Mouse (Mus musculus) thymus, postnatal 10 days (tissue): ENCODE measurements around the gene Dusp14.
A peak's percentile ranks its signal among the peaks of the same experiment; 100 is the strongest.

ENCODE experiments used
- DNase-seq, 2 experiments: peaks; one replicate each; pipeline ENCODE4 v3.0.0; 2021; ENCODE audit warnings: low spot score in 2 of 2

The Dusp14 gene

DNA sequence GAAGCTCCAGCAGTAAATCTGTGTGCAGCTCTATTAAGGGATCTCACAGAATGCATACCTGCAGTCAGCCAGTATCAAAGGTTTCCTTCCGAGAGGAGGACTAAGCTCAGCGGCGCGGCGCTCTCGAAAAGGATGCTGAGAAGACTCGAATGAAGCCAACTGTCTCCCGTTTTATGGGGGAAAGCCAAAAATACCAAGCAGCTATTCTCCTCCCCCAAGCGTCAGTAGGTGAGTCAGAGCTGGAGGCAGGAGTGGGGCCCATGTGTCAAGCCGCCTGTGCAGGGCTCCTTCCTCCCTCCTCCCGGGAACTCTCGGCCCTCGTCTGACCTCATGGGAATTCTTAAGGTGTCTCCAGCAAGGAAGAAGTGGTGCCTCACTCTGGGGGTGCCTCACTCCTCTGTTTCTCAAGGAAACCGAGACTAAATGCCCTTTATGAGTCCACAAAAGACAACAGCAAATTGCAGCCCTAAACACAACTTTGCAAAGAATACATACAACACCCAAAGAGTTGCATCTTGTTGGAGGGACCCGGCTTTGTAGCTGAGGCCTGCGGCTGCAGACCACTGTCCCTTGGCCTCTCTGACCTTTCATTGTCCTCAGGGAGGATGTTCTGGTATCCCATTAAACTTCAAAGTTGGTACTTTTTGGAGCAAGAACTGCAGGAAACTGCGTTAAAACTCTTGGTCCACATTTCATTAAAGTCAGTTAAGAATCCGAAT is 2.0 kb downstream of the Dusp14 start:
- no peak for DNase-seq

DNA sequence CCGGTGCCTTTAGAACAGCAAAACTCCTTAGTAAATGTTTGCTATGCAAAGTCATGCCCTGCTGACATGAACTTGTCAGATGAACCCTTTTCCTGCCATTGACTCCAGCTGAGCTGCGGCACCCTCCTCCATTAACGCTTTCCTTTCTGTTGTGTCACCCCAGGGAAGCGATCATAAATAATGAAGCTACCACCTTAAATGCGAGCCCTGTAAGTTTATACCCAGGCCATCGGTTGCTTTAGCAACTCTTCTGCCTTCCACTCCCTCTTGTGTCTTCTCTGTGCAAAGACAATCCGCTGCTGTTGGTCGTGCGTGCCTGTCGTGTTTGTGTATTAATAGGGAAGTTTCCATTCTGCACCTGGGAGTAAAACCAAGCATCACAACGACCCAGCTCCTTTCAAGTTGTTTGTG is 3.0 kb downstream of the Dusp14 start:
- peak in 1 of 2 experiments; percentile 5 for DNase-seq

DNA sequence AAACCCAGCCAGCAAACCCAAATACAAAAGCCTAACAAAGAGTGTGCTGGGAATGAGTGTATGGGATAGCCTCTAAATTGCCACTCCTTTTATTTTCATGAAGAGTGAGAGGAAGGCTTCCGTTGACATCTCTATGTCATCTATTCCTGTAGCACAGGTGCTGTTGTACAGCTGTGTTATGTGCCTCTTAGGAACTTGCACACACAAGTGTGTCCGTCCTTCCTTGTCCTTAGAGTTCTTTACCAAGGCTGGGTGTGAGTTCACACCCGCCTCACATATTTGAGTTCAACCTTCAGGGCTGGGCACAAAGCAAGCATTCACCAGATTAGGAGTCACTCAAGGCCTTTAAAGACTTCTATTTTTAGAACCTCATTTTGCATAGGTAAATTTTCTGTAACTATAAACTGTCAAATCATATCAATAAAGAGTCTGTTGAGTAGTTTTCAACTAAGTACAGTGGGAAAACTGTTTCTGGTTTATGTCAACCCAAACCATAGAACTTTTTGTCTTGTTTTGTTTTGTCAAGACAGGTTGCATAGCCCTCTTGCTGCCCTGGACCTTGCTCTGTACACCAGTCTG is 5.3 kb downstream of the Dusp14 start:
- DNase-seq = no peak

- no peak for DNase-seq
These were observed 6.3 kb downstream of the Dusp14 start for GRCm38 (mm10) chr11:84062805-84063204.

GRCm38 (mm10) chr11:84061881-84062280 is 7.2 kb downstream of the Dusp14 start:
- DNase-seq = no peak

GRCm38 (mm10) chr11:84060635-84061034 is 8.4 kb downstream of the Dusp14 start:
- no peak for DNase-seq

- DNase-seq = no peak
These were observed 9.3 kb downstream of the Dusp14 start for GRCm38 (mm10) chr11:84059784-84060183.

DNA sequence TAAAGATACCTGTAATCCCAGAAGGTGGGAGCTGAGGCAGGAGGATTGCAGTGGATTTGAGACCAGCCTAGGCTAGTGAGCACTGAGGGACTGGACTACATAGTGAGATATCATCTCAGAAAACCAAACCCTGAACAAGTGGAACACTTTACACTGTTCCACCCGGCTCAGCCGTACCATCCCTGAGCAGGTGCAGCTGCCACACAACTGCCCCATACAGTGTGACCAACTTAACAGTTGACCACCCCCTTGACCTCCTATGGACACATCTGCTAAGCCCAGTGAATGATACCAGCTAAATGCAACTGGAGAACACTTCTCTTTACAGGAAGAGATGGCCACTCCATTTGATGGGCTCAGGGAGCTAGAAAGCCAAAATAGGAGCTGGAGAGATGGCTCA is 11.6 kb downstream of the Dusp14 start:
- no peak for DNase-seq

GRCm38 (mm10) chr11:84053524-84054163 is 15.4 kb downstream of the Dusp14 start:
- no peak for DNase-seq

GRCm38 (mm10) chr11:84053055-84053454 is 16.0 kb downstream of the Dusp14 start:
- no peak for DNase-seq

- no peak for DNase-seq
These were observed 20.6 kb downstream of the Dusp14 start for GRCm38 (mm10) chr11:84048411-84048810.

- DNase-seq = no peak
These were observed 21.8 kb downstream of the Dusp14 start for GRCm38 (mm10) chr11:84047270-84047669.

GRCm38 (mm10) chr11:84044988-84045387 is 24.1 kb downstream of the Dusp14 start:
- DNase-seq = no peak

DNA sequence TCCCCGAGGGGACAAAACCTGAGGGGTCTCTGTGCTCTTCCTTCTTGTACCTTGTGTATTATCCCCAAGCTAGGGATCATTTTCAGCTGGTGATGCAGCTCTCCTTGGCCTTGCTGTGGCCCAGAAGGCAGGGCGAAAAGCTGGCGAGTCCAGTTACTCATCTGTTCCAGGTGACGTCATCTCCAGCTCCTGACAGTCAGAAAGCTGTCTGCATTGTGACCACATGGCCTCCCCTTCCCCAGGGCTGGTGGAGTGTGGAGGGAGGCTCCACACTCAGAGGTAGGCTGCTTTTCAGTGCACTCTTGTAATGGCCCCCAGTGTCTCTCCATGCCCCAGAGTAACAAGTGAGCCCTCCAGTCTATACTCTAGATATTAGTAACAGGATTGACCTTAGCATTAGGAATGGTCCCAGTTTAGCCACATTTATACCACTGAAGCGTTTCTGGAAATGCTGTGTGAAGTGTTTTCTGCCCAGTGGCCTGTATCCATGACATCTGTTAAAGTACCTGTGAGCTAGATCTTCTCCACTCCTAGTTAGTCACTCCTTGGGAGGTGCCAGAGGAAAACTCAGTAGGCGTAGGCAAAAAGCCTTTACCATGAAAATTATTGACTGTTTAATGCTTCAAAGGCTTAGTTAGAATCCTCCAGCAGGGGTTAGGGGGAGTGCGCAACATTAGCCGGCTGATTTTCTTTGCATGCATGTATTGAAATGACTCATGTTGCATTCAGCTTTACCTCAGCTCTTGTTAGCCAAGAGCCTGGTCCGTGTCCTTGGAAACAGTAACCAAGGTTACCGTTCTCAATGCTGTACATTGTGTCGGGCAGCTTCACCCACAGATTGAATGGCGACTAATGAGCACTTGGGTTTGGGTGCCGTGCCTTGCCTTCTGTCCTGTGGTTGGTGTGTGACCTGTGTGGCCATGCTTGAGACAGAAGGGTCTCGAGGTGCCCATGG is 26.0 kb downstream of the Dusp14 start:
- no peak for DNase-seq

DNA sequence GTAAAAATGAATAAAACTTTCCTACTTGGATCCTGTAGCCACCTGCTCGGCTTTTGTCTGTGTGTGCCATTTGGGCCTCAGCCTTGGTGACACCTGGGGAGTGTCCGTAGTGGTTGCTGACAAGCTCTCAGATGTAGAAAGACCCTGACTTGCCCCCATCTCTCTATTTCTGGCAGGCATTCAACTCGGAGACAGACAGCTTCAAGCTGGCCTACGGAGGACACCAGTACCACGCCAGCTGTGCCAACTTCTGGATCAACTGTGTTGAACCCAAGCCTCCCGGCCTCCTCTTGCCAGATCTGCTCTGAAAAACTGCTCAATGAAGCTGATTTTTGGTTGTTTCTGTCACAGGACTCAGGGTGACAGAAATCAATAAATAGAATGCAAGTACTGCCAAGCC is 28.4 kb downstream of the Dusp14 start:
- no peak for DNase-seq

DNA sequence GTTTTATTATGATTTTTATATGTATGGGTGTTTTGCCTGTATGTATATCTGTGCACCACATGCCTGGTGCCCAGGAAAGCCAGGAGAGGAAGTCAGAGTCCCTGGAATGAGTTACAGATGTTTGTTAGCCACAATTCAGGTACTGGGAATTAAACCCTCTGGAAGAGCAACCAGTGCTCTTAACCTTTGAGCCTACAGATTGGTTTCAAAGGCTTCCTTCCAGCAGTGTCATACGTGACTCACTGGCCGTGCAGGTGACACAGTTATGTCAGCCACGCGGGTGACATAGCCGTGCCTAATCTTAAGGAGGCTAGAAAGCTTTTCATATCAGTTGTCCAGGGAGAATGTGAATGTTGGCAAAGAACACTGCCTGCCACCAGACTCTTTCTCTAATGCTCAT is 35.4 kb downstream of the Dusp14 start:
- no peak for DNase-seq

GRCm38 (mm10) chr11:84032559-84032958 is 36.5 kb downstream of the Dusp14 start:
- DNase-seq = no peak

- DNase-seq = peak in 1 of 2 experiments; percentile 60
These were observed 37.1 kb downstream of the Dusp14 start for GRCm38 (mm10) chr11:84031971-84032370.

DNA sequence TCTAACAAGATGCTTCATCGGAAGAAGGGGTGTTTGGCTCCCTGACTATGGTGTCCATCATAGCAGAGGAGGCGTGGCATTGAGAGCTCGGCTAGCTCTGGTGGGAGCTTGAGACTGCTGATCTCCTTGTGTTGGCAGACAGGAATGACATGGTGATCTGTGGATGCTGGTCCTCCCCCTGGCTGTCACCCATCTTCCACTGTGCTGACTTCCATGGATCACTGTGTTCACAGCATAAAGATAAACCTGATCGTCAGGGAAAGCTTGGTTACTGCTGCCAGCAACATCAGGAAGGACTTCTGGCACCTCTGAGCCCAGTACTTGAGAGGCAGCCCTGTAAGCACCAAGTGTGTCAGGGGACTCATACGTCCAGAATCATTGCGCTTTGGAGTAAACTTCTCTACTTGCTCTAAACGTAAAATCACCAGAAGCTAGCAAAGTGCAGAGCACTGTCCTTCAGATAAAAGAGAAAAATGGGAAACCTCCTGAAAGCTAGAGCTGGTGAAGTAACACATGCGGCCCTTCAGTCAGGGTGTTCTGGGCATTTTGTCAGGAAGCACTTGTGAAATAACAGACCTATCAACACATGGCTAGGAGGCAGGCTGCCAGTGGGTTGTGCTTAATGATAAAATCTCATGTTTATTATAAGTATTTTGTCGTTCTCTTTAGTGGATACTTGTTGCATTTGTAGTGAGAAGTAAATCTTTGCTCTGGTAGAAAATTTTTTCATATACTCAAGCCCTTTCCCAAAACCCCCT is 40.6 kb downstream of the Dusp14 start:
- DNase-seq = no peak

DNA sequence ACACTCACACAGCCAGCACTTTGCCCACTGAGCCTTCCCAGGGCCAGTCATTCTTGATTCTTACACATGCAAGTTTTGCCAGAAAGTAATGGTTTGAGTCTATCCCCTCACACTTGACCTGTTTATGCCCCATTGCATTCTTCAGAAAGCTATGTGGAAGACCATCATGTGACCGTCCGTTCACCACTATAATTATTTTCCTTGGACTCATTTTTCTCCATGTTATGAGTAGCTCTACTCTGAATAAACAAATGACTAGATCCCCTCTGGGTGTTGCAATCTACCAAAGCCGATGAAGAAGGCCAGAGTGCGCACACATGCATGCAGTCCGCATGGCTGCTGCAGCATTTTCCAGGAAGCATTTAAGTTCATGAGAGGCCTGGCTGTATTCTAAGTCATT is 41.8 kb downstream of the Dusp14 start:
- DNase-seq = no peak

- DNase-seq = no peak
These were observed 52.1 kb downstream of the Dusp14 start for GRCm38 (mm10) chr11:84016810-84017508.
